Mouse (Mus musculus): ENCODE data around the gene Pik3cb. TPM values are rescaled to one million over a fixed set of nuclear protein-coding genes. Genes with fewer than 3 reads are reported as not detected.

Pik3cb gene
- total RNA-seq, 2 experiments from 2014 or later, result 5.5 to 9.5 TPM

DNA sequence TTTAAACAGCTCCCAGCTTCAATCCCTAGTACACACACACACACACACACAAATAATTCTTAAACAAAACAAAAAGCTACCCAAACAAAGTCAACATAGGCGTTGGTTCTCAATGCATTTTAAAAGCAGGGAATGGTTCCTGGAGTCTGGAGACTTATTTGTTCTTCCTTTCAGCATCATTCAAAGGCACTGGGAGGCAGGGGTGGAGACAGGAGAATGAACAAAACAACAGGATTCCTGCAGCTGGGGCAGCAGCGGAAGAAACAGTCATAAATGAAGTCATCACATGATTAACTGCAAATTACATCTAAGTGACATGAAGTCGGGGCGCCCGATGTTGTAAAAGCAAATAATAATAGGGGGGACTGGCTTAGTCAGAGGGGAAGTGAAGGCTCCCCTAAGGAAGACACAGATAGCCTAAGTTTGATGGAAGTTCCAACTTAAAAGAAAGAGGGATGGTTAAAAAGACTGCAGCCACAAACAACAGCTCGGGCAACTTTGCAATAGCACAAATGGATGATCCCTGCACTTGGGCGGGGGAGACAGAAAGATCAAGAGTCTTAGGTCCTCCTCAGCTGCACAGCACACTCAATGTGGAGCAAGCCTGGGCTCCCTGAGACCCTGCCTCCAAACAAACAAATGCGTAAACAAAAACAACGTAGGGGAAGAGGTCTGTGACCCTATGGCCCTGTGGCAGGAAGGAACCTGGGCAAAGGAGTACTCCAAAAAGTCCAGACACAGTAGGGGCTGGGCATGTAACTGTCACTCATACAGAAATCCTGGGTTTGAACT, 12.5 kb upstream of the Pik3cb start:
- no peak for ATAC-seq (replicated peaks; ENCODE audit: low FRiP score, low TSS enrichment, poor library complexity, severe bottlenecking)

DNA sequence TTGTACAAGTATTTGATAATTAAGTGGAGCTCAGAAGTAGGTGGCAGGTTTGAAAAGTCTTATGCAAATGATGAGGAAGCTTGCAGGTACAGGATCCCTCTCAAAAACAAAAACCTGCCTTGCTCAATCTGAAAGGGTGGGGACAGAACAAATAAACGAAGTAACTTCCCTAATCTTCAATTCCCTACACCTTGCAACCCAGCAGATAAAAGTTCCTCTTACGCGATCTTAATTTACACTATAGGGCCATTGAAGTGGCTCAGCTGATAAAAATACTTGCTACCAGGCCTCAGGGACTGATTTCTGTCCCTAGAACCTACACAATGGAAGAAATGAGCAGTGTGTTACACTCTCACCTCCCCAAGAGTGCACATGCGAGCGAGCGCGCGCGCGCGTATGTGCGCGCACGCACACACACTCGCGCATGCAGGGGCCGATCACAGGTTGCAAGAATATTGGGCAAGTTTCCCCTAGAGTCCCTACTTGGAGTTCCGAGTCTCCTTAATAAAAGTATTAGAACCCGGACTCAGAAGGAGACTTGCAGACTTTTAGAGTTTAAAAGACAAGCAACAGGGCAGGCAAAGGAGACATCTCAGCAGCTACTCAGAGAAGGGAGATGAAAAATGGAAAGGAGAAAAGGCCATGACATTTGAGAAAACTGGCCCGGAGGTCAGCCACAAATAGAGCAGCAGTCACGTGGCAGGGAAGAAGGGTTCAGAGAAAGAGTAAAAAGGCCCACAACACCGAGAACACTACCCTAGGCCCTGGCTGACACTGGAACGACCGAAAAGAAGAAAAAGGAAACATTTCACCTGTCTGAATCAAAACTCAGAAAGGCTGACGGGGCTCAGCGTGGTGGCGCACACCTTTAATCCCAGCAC, 6.7 kb upstream of the Pik3cb start:
- peak; percentile 31; the same call in 1 of the 2 replicates for ATAC-seq (replicated peaks; ENCODE audit: low FRiP score, low TSS enrichment, poor library complexity, severe bottlenecking)

- no peak for ATAC-seq (replicated peaks; ENCODE audit: low FRiP score, low TSS enrichment, poor library complexity, severe bottlenecking)
Measured at GRCm38 (mm10) chr9:99145756-99146155, 5.3 kb upstream of the Pik3cb start.

- no peak for ATAC-seq (replicated peaks; ENCODE audit: low FRiP score, low TSS enrichment, poor library complexity, severe bottlenecking)
Measured at GRCm38 (mm10) chr9:99144416-99144989, 4.1 kb upstream of the Pik3cb start.

DNA sequence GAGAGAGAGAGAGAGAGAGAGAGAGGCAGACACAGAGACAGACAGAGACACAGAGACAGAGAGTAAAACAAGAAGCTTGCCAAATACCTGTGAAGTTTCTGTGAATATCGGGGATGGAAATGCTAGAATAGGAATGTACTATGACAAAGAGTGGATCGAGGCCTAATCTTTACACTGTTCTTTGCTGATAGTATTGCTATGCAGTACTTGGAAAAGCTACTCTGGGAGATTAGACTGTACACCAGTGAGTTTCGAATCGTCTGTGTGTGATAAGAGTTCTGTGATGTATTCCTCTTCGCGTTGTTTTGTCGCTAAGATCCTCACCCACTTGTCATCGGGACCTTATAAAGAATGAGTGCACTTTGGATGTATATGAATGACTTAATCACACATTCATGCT, 1.2 kb upstream of the Pik3cb start:
- ATAC-seq (replicated peaks; ENCODE audit: low FRiP score, low TSS enrichment, poor library complexity, severe bottlenecking), result peak; percentile 69

GRCm38 (mm10) chr9:99141171-99141570, 750 bp upstream of the Pik3cb start:
- ATAC-seq (replicated peaks; ENCODE audit: low FRiP score, low TSS enrichment, poor library complexity, severe bottlenecking), result no peak

- peak; percentile 13; the same call in 1 of the 2 replicates for ATAC-seq (replicated peaks; ENCODE audit: low FRiP score, low TSS enrichment, poor library complexity, severe bottlenecking)
Measured at GRCm38 (mm10) chr9:99139194-99140023, 1.0 kb downstream of the Pik3cb start.

GRCm38 (mm10) chr9:99137301-99137700, 3.1 kb downstream of the Pik3cb start:
- no peak for ATAC-seq (replicated peaks; ENCODE audit: low FRiP score, low TSS enrichment, poor library complexity, severe bottlenecking)

DNA sequence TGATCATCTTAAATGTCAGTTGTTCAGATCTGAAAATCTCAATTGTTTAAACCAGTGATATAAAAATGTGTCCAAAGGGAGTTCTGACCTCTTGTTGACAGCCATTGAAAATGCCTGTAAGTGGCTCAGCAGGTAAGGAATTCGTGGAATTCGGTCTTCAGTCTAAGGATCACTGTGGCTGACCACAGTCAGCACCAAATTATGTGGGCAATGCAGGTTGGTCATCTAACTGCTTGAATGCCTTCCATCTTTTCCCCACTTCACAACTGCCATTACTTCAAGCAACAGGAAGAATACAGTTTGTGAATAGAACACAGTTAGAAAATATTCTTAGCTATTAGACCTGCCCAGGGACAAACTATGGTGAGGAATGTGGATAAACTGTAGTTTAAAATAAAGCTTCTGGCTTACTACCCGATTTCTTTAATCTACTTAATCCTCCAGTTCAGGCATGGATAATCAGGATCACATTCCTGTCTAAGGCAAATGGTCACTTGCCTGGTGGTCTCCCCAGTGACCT, 8.4 kb downstream of the Pik3cb start:
- ATAC-seq (replicated peaks; ENCODE audit: low FRiP score, low TSS enrichment, poor library complexity, severe bottlenecking), result no peak

DNA sequence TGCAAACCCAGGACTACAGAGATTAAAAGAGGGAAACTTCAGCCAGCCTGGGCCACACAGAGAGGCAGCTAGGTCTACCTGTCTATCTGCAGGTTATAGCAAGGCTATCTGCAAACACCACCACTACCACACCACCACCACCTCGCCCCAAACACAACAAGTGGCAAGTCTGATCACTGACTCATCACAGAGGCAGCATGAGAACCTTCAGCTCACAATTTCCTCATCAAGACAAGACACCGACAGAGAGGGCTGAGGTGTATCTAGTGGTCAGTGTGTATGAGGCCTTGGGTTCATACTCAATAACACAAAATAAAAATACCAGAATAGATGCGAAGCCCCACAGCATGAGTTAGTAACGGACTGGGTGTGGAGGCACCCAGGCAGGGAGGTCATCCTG, 9.3 kb downstream of the Pik3cb start:
- peak; percentile 45; the same call in 1 of the 2 replicates for ATAC-seq (replicated peaks; ENCODE audit: low FRiP score, low TSS enrichment, poor library complexity, severe bottlenecking)

DNA sequence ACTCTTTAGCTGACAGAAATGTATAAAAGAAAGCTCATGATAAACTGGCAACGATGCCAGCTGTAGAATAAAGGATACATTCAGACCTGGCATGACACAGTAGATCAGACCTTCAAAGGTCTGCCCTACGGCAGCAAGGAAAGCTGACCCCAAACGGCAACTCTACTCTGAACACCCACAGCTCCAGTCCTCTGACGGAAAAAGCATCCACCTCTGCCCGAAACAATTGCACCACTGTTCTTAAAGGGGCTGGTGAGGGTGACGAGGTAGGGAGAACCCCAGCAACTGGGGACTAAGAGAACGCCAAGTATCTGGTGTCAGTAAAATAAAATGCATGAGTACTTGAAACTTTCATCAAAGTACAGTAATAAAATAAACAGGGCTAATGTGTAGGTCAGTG, 12.8 kb downstream of the Pik3cb start:
- no peak for ATAC-seq (replicated peaks; ENCODE audit: low FRiP score, low TSS enrichment, poor library complexity, severe bottlenecking)

GRCm38 (mm10) chr9:99122749-99123148, 17.7 kb downstream of the Pik3cb start:
- ATAC-seq (replicated peaks; ENCODE audit: low FRiP score, low TSS enrichment, poor library complexity, severe bottlenecking), result peak; percentile 92

DNA sequence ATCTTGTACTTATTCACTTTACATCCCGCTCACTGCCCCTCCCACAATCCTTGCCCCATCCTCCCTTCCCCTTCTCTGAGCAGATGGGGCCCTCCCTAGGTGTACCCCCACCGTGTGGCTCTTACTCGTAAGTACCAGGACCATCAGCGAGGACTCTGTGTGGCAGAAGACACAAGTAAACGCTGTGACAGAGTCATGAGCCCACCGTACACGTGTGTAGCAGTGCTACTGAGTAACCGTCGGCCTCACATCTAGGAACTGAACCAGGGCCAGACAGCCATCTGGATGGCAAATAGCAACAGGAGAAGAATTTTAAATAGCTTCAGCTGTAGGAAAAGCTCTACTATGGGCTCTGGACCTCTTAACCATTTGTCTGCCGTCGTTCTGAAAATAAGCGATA, 28.0 kb downstream of the Pik3cb start:
- no peak for ATAC-seq (replicated peaks; ENCODE audit: low FRiP score, low TSS enrichment, poor library complexity, severe bottlenecking)

DNA sequence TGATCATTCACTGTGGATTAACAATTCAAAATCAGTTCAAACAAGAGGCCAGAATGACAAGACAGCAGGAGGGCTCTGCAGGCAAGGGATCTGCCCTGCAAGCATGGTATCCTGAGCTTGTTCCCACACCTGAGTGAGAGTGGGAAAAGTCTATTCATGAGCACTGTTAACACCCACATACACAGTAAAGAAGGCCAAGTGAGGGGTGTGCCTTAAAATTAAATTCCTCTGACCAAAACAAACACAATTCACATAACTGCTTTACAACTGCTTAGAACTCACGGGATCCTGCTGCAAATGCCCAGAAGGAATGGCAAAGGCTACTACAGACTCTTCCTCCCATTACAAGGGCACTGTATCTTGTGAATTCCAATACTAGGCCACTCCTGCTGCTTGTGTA, 29.3 kb downstream of the Pik3cb start:
- no peak for ATAC-seq (replicated peaks; ENCODE audit: low FRiP score, low TSS enrichment, poor library complexity, severe bottlenecking)

GRCm38 (mm10) chr9:99110213-99110612, 30.2 kb downstream of the Pik3cb start:
- peak; percentile 77 for ATAC-seq (replicated peaks; ENCODE audit: low FRiP score, low TSS enrichment, poor library complexity, severe bottlenecking)

DNA sequence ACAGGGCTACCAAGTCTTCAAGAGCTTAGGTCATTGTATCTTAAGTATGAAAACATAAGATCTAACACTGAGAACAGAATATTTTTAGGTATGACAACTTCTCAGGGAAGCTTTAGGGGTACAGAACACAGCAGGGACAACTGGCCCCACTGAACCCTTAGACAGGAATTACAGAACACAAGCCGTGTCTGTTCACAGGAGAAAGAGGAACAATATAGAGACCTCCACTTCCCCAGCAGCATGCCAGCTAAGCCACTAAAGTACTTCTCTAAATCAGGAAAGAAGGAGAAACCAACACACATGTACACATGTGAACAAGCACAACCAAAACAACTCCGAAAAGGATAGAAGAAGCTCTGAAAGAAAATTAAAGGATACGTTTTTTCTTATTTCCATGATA, 30.8 kb downstream of the Pik3cb start:
- ATAC-seq (replicated peaks; ENCODE audit: low FRiP score, low TSS enrichment, poor library complexity, severe bottlenecking), result no peak

DNA sequence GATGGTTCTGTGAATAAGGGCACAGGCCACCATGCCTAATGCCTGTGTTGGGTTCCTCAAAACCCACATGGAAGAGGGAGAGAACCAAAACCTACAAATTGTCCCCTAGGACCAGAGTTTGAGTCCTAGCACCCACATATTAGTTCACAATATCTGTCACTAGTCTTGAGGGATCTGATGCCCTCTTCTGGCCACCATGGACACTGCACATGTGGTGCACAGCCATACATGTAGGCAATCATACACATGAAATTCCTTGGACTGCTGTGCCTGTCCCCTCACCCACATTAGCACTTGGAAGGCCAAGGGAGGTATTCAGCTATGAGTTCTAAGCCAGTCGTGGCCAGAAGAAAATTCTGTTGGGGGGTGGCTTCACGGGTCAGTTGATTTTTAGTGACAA, 36.0 kb downstream of the Pik3cb start:
- ATAC-seq (replicated peaks; ENCODE audit: low FRiP score, low TSS enrichment, poor library complexity, severe bottlenecking), result peak; percentile 63; the same call in 1 of the 2 replicates

DNA sequence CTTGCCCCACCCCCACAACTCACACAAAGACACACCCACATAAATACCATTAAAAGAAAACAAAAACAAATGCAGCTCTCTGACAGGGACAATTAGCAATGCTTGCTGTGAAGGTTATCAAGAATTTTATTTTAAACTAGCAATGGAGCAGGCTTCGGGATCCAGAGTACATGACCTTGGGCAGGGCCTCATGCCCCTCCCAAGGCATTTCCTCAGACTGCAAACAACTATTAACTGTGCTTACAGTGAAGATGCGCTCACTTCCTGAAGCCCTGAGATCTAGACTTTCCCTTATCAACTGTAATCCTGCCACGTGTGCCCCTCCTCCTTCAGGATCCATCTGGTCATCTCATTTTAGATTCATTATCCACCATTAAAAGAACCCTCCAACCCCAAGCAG, 36.6 kb downstream of the Pik3cb start:
- ATAC-seq (replicated peaks; ENCODE audit: low FRiP score, low TSS enrichment, poor library complexity, severe bottlenecking), result no peak

DNA sequence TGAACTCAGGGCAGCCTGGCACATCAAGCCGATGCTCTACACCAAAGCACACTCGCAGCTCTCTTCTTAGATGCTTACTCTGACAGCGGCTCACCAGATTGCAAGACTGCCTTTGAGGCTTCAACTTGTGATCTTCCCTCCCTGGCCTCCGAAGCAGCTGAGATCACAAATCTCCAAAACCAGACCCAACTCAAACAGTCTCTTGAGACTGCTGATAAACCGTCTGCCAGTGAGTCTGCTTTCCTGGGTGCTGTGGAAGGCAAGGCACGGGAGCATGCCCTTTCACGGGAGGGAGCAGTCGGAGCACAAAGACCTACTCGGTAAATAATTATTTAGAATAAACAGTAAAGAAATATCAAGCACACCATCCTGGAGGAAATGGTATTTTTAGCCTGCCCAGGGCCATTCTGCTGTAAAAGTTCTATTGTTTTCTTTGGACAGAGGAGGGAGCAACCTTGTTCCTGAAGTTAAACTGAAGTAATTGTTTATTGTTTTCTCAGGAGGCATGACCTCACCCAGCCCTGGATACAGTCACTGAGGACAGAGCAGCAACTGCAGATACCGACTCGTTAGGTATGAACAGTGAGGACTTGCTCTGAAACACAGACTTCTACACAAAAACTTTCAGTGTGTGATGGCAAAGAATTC, 41.8 kb downstream of the Pik3cb start:
- ATAC-seq (replicated peaks; ENCODE audit: low FRiP score, low TSS enrichment, poor library complexity, severe bottlenecking), result peak; percentile 80
